Mouse (Mus musculus) kidney, adult 2 months (tissue): ENCODE measurements around the gene Ruvbl1. TPM values are rescaled to one million over a fixed set of nuclear protein-coding genes. Genes with fewer than 3 reads are reported as not detected.
A peak's percentile ranks its signal among the peaks of the same experiment; 100 is the strongest.

ENCODE experiments used
- DNase-seq: peaks from one replicate; pipeline ENCODE4 v3.0.0; 2021
- H3K27ac ChIP-seq: fragments of 200-500 bp; 2 replicates; pipeline ENCODE4 v1.5.1; 2012; ENCODE audit warnings: low read depth, low read length, control low read depth, inconsistent platforms; ENCODE audit not compliant: insufficient read depth
- H3K27me3 ChIP-seq: fragments of 200-500 bp; replicated peaks from 2 replicates; pipeline ENCODE4 v1.6.1; 2012; ENCODE audit warnings: mild to moderate bottlenecking, moderate library complexity, low read length, inconsistent platforms; ENCODE audit not compliant: control insufficient read depth, insufficient read depth
- H3K36me3 ChIP-seq: fragments of 200-500 bp; 2 replicates; pipeline ENCODE4 v1.6.1; 2012; ENCODE audit warnings: mild to moderate bottlenecking, moderate library complexity, low read length, inconsistent platforms; ENCODE audit not compliant: control insufficient read depth, insufficient read depth
- H3K4me1 ChIP-seq: fragments of 200-500 bp; 2 replicates; pipeline ENCODE4 v1.6.1; 2011; ENCODE audit warnings: low read length; ENCODE audit not compliant: control insufficient read depth, insufficient read depth
- H3K4me3 ChIP-seq: fragments of 200-500 bp; 2 replicates; pipeline ENCODE4 v1.5.1; 2011; ENCODE audit warnings: mild to moderate bottlenecking, low read depth, low read length, control low read depth; ENCODE audit not compliant: insufficient read depth
- CTCF ChIP-seq: fragments of 200-500 bp; conservative IDR thresholded peaks from 2 replicates; pipeline ENCODE4 v1.5.1; 2011; ENCODE audit warnings: low read depth, mild to moderate bottlenecking, control low read depth, low read length, moderate library complexity, mixed read lengths; ENCODE audit not compliant: insufficient read depth, insufficient read length
- POLR2A ChIP-seq: fragments of 200-500 bp; IDR thresholded peaks from one replicate; pipeline ENCODE4 v1.6.1; 2011; ENCODE audit warnings: low read depth, low read length, control low read depth
- WGBS: fragments of 180-500 bp; shearing (Covaris S2); methylation state at CpG from one replicate; pipeline ENCODE4 v1.1.7; 2018; 5-methylcytosine and 5-hydroxymethylcytosine counted together
- polyA plus RNA-seq: library from polyadenylated mRNA; depleted of rRNA; stranded (reverse); fragments of >200 nt; gene quantifications from 2 replicates; pipeline ENCODE4 v1.2.3, GENCODE M21; 2012

Gene Ruvbl1
- polyA plus RNA-seq, 1 experiment, result 22.9 TPM

GRCm38 (mm10) chr6:88483111-88483510, 17.9 kb downstream of the Ruvbl1 start:
- WGBS, result 46% methylated on average over 7 of the region's 7 CpGs
- H3K27ac ChIP-seq, result no peak overlapping the region
- H3K4me3 ChIP-seq, result no peak overlapping the region
- TF ChIP-seq POLR2A (no peak), CTCF (no peak)
- H3K36me3 ChIP-seq, result no peaks in the 10 kb centered on the region
- H3K4me1 ChIP-seq, result no peaks in the 10 kb centered on the region
- H3K27me3 ChIP-seq, result no peaks in the 10 kb centered on the region
- DNase-seq, result peak; percentile 52

GRCm38 (mm10) chr6:88483913-88484312, 18.7 kb downstream of the Ruvbl1 start:
- H3K27me3 ChIP-seq, result no peaks in the 10 kb centered on the region
- H3K27ac ChIP-seq, result no peak overlapping the region
- no peaks in the 10 kb centered on the region for H3K4me1 ChIP-seq
- DNase-seq, result no peak
- TF ChIP-seq CTCF (no peak), POLR2A (no peak)
- H3K4me3 ChIP-seq, result no peak overlapping the region
- no peaks in the 10 kb centered on the region for H3K36me3 ChIP-seq

GRCm38 (mm10) chr6:88485378-88485777, 20.2 kb downstream of the Ruvbl1 start:
- TF ChIP-seq POLR2A (no peak), CTCF (no peak)
- no peaks in the 10 kb centered on the region for H3K27me3 ChIP-seq
- no peaks in the 10 kb centered on the region for H3K36me3 ChIP-seq
- no peaks in the 10 kb centered on the region for H3K4me1 ChIP-seq
- peak; percentile 44 for DNase-seq
- WGBS, result 72% methylated on average over 6 of the region's 6 CpGs
- H3K27ac ChIP-seq, result no peak overlapping the region
- H3K4me3 ChIP-seq, result no peak overlapping the region

GRCm38 (mm10) chr6:88486893-88487292, 21.7 kb downstream of the Ruvbl1 start:
- 75% methylated on average over 8 of the region's 8 CpGs for WGBS
- Histone ChIP-seq H3K27me3 (no peaks in the 10 kb centered on the region), H3K36me3 (no peaks in the 10 kb centered on the region), H3K4me1 (no peaks in the 10 kb centered on the region), H3K27ac (no peak overlapping the region), H3K4me3 (no peak overlapping the region)
- peak; percentile 48 for DNase-seq
- no peak for TF ChIP-seq POLR2A
- peak; percentile 44; the same call in 1 of the 2 replicates for TF ChIP-seq CTCF

GRCm38 (mm10) chr6:88489026-88489425, 23.8 kb downstream of the Ruvbl1 start:
- Histone ChIP-seq H3K4me1 (no peaks in the 10 kb centered on the region), H3K36me3 (no peaks in the 10 kb centered on the region), H3K27ac (no peak overlapping the region), H3K27me3 (no peaks in the 10 kb centered on the region), H3K4me3 (no peak overlapping the region)
- no peak for TF ChIP-seq CTCF
- 92% methylated on average over 7 of the region's 7 CpGs for WGBS
- DNase-seq, result no peak

GRCm38 (mm10) chr6:88489834-88490233, 24.6 kb downstream of the Ruvbl1 start:
- Histone ChIP-seq H3K27me3 (no peaks in the 10 kb centered on the region), H3K4me3 (no peak overlapping the region), H3K27ac (no peak overlapping the region), H3K4me1 (no peaks in the 10 kb centered on the region), H3K36me3 (no peaks in the 10 kb centered on the region)
- no peak for TF ChIP-seq POLR2A
- TF ChIP-seq CTCF, result no peak
- DNase-seq, result no peak
- WGBS, result 86% methylated on average over 6 of the region's 6 CpGs

GRCm38 (mm10) chr6:88490629-88491354, 25.6 kb downstream of the Ruvbl1 start:
- WGBS, result 90% methylated on average over 12 of the region's 12 CpGs
- no peaks in the 10 kb centered on the region for H3K27me3 ChIP-seq
- H3K36me3 ChIP-seq, result no peaks in the 10 kb centered on the region
- H3K27ac ChIP-seq, result no peak overlapping the region
- H3K4me3 ChIP-seq, result no peak overlapping the region
- no peaks in the 10 kb centered on the region for H3K4me1 ChIP-seq
- DNase-seq, result no peak
- TF ChIP-seq CTCF, result no peak
- no peak for TF ChIP-seq POLR2A

GRCm38 (mm10) chr6:88493712-88494111, 28.5 kb downstream of the Ruvbl1 start:
- no peaks in the 10 kb centered on the region for H3K4me1 ChIP-seq
- H3K36me3 ChIP-seq, result no peaks in the 10 kb centered on the region
- H3K4me3 ChIP-seq, result no peak overlapping the region
- TF ChIP-seq CTCF, result no peak
- TF ChIP-seq POLR2A, result no peak
- no peak for DNase-seq
- no peak overlapping the region for H3K27ac ChIP-seq
- no peaks in the 10 kb centered on the region for H3K27me3 ChIP-seq
- 89% methylated on average over 6 of the region's 6 CpGs for WGBS
